Mouse (Mus musculus) C2C12 (cell line): Measurements from ENCODE around the gene Anks1. TPM values are rescaled to one million over a fixed set of nuclear protein-coding genes. Genes with fewer than 3 reads are reported as not detected.

Source experiments
- H3K27me3 ChIP-seq: one replicate; pipeline ENCODE4 v1.6.1; 2011; ENCODE audit not compliant: control insufficient read depth, insufficient read depth, insufficient read length
- H3K36me3 ChIP-seq: one replicate; pipeline ENCODE4 v1.6.1; 2011; ENCODE audit not compliant: control insufficient read depth, insufficient read depth
- H3K4me3 ChIP-seq: one replicate; pipeline ENCODE4 v1.5.1; 2011; ENCODE audit warnings: mild to moderate bottlenecking, control low read depth; ENCODE audit not compliant: poor library complexity, insufficient read depth, severe bottlenecking
- H3K79me2 ChIP-seq: one replicate; pipeline ENCODE4 v1.6.1; 2011; ENCODE audit not compliant: control insufficient read depth, insufficient read depth
- H3K79me3 ChIP-seq: one replicate; pipeline ENCODE4 v1.6.1; 2011; ENCODE audit warnings: low read depth, control low read depth
- H3ac ChIP-seq: one replicate; pipeline ENCODE3; 2011; ENCODE audit warnings: low read depth; ENCODE audit not compliant: control insufficient read depth, insufficient read length
- CEBPB ChIP-seq: IDR thresholded peaks from one replicate; pipeline ENCODE4 v1.6.1; 2011; ENCODE audit warnings: low read depth, mild to moderate bottlenecking, control low read depth, moderate library complexity
- CTCF ChIP-seq: IDR thresholded peaks from one replicate; pipeline ENCODE4 v1.5.1; 2011; ENCODE audit not compliant: control insufficient read depth, insufficient read depth, insufficient read length
- FOSL1 ChIP-seq: IDR thresholded peaks from one replicate; pipeline ENCODE4 v1.8.0; 2011; ENCODE audit warnings: mild to moderate bottlenecking, low read length; ENCODE audit not compliant: poor library complexity, insufficient read depth, severe bottlenecking
- MAX ChIP-seq: IDR thresholded peaks from one replicate; pipeline ENCODE4 v1.6.1; 2011; ENCODE audit warnings: mild to moderate bottlenecking, control low read depth
- MYOD1 ChIP-seq: IDR thresholded peaks from one replicate; pipeline ENCODE4 v1.6.1; 2011; ENCODE audit warnings: low read depth; ENCODE audit not compliant: control insufficient read depth, insufficient read length
- MYOG ChIP-seq: IDR thresholded peaks from one replicate; pipeline ENCODE4 v1.6.1; 2011; ENCODE audit not compliant: control insufficient read depth, insufficient read length; ENCODE audit errors: extremely low read depth
- USF1 ChIP-seq: IDR thresholded peaks from one replicate; pipeline ENCODE4 v1.6.1; 2011; ENCODE audit warnings: low read depth, mild to moderate bottlenecking, control low read depth, moderate library complexity
- polyA plus RNA-seq: library from polyadenylated mRNA; unstranded; fragments of >200 nt; fragmentation: generic; extraction: Trizol; gene quantifications from one replicate; pipeline ENCODE4 v1.2.1, GENCODE M21; 2012; ENCODE audit warnings: missing spikeins

Anks1 gene
- polyA plus RNA-seq, 1 experiment: 8.5 TPM

DNA sequence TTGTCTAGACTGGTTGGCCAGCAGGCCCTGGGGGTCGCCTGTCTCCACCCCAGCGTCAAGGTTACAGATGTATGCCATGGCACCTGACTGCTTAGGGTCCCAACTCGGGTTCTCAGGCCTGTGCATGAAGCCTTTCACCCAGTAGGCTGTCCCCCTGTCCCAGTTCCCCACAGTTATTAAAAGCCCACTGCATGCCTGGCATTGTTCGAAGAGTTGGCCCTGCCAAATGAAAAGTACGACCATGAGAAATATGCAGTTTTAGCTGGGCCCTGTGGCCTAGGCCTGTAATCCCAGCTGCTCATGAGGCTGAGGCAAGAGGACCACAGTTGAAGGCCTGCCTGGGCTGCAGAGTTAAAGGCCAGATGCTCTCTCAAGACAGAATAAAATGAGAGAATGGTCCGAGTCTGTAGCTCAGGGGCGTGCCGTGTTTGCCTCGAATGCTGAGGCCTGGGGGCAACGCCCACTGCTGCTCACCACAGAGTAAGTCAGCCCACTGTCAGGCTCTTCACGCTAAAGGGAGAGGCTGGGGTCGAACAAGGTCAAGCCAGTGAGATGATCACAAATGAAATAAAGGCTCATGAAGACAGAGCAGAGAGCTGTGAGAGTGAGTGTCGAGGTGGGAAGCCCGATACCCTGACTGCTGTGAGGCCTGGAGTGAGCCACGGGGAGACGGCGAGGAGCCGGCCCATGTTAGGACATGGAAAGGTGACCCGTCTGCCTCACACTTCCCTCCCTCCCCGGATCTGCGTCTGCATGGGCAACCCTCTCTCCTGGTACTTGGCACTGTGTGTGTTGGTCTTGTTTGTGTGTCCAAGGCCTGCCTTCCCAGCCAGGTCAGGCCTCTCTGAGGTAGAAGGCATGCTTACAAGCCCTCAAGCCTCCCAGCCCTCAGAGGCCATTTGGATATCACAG is 110.9 kb downstream of the Anks1 start:
- H3K79me3 ChIP-seq: no peaks in the 10 kb centered on the region
- TF ChIP-seq MAX: no peak
- no peak overlapping the region for H3K4me3 ChIP-seq
- no peaks in the 10 kb centered on the region for H3K36me3 ChIP-seq
- H3ac ChIP-seq: no peak overlapping the region
- H3K79me2 ChIP-seq: no peaks in the 10 kb centered on the region
- no peaks in the 10 kb centered on the region for H3K27me3 ChIP-seq

GRCm38 (mm10) chr17:28021911-28022310 is 112.8 kb downstream of the Anks1 start:
- H3K36me3 ChIP-seq: no peaks in the 10 kb centered on the region
- TF ChIP-seq FOSL1: no peak
- TF ChIP-seq MAX: no peak
- TF ChIP-seq CTCF: no peak
- TF ChIP-seq USF1: no peak
- TF ChIP-seq MYOD1: no peak
- H3K79me2 ChIP-seq: no peaks in the 10 kb centered on the region
- H3K27me3 ChIP-seq: no peaks in the 10 kb centered on the region
- no peaks in the 10 kb centered on the region for H3K79me3 ChIP-seq
- no peak overlapping the region for H3ac ChIP-seq
- H3K4me3 ChIP-seq: no peak overlapping the region

DNA sequence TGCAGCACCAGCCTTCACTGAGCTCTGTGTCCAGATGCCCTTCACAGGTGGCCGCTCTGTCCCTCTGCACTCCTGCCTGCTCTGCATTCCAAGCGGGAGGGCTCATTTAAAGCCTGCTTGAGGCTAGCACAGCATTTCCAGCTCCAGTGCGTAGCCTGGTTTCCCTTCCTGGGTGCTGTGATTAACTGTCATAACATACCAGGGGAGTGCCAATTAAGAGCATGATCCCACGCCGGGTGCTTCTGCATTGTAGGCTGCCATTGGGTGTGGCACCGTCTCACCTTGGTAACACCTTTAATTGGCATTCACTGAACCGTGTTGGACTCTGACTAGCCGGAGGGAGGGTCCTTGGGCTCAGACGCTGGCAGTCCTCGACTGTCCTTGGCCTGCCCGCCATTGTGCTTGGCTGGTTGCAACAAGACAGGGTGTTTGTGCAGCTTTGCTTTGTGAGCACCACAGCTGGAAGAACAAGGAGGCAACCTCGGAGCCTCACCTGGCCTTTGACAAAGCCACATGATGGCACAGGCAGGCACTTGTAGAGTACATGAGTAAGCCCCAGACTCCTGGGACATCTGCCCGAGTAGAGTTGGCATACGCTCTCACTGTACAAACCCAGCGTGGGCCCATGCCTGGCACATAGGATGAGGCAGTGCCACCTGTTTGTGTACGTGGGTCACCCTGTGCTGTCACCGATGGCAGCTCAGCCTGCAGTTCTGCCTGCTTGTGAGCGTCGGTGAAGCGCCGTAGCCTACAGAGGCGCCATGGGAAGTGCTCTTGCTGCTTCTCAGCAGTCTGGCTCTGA is 113.9 kb downstream of the Anks1 start:
- Histone ChIP-seq H3K36me3 (no peaks in the 10 kb centered on the region), H3K4me3 (no peak overlapping the region), H3K27me3 (no peaks in the 10 kb centered on the region), H3ac (no peak overlapping the region), H3K79me3 (no peaks in the 10 kb centered on the region), H3K79me2 (no peaks in the 10 kb centered on the region)
- no peak for TF ChIP-seq CEBPB
- no peak for TF ChIP-seq MYOG
- TF ChIP-seq FOSL1: no peak
- TF ChIP-seq CTCF: no peak
- no peak for TF ChIP-seq MAX
- TF ChIP-seq USF1: no peak
- TF ChIP-seq MYOD1: no peak

- Histone ChIP-seq H3ac (no peak overlapping the region), H3K79me3 (no peaks in the 10 kb centered on the region), H3K27me3 (no peaks in the 10 kb centered on the region), H3K79me2 (no peaks in the 10 kb centered on the region), H3K36me3 (no peaks in the 10 kb centered on the region), H3K4me3 (no peak overlapping the region)
- TF ChIP-seq CEBPB (no peak), FOSL1 (no peak), MAX (no peak), MYOD1 (no peak), MYOG (no peak)
These were observed 116.4 kb downstream of the Anks1 start for GRCm38 (mm10) chr17:28025541-28025961.

- Histone ChIP-seq H3K79me3 (no peaks in the 10 kb centered on the region), H3K4me3 (no peak overlapping the region), H3K36me3 (no peaks in the 10 kb centered on the region), H3K79me2 (no peaks in the 10 kb centered on the region), H3ac (no peak overlapping the region), H3K27me3 (no peaks in the 10 kb centered on the region)
- TF ChIP-seq MAX: no peak
- TF ChIP-seq USF1: no peak
- TF ChIP-seq MYOG: no peak
These were observed 117.2 kb downstream of the Anks1 start for GRCm38 (mm10) chr17:28026111-28026872.

DNA sequence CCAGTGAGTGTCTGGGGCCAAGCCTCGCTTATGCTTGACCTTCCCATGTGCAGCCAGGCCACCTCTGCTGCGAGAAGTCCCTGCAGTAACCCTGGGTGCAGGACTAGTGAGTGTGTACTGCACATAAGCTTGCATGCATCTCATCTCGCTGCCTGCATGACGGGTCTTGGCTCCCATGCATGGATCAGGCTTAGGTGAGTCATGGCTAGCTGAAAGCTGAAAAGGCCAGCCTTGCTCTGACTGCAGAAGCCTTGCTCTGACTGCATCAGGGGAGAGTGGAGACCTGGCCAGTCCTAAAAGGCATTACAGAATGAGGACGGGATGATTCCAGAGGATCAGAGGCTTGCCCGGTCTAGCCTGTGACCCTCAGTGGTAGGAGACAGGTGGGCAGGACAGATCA is 118.1 kb downstream of the Anks1 start:
- no peaks in the 10 kb centered on the region for H3K79me2 ChIP-seq
- TF ChIP-seq MYOG (no peak), CEBPB (no peak), MYOD1 (no peak), CTCF (no peak), FOSL1 (no peak), USF1 (no peak), MAX (no peak)
- H3K79me3 ChIP-seq: no peaks in the 10 kb centered on the region

More for the DNA sequence above, 118.1 kb downstream of the Anks1 start:
- no peaks in the 10 kb centered on the region for H3K36me3 ChIP-seq
- H3ac ChIP-seq: no peak overlapping the region
- no peaks in the 10 kb centered on the region for H3K27me3 ChIP-seq
- H3K4me3 ChIP-seq: no peak overlapping the region
